Mouse (Mus musculus): Measurements from ENCODE around the gene Ccdc177.

- TF ChIP-seq CTCF (IDR thresholded peaks at IDR 0.05; ENCODE audit: low read depth, low read length) (no peak), POLR2A (IDR thresholded peaks at IDR 0.05; ENCODE audit: borderline replicate concordance, low read depth, low read length) (no peak)
These were observed 43.4 kb upstream of the Ccdc177 start for GRCm38 (mm10) chr12:80803924-80804323.
